Mouse (Mus musculus) thymus, postnatal 14 days (tissue): ENCODE measurements around the gene Arid5b.

Experiments
- DNase-seq: peaks from one replicate; pipeline ENCODE4 v3.0.0; 2021

The Arid5b gene

DNA sequence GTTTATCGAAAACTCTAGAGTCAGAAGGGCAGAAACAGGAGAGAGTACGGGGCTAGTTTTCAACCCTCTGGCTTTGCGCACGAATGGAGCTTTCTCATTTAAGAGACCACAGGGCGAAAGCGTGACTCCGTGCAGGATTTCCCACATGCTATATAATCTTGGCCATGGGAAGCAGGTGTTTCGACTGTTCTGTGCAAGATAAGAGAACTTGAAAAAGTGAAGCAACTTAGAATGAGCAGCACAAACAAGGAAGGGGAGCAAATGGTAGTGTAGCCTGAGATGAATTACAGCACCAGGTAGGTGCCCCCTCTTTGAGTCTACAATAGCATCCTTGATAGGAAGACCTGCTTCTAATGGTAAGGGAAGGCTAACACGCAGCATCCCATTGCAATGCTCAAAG is 118.8 kb downstream of the Arid5b start:
- no peak for DNase-seq

DNA sequence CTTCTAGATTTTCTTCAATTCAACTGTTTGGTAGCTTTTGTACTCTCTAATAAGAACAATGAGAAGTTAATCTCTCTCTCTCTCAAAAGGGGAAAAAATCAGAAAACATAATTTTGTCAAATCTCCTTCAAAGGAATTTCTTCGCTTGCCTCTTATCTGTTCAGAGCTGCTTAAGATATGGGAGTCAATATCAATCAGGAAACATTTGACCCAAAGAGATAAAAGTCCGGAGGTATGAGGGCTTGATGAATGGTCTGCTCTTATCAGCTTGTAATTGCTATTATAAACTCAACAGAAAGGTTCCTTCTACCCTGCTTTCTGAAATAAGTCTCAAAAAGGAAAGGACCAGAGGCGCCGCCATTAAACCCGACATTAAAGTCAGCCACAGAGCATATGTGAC is 120.0 kb downstream of the Arid5b start:
- no peak for DNase-seq

DNA sequence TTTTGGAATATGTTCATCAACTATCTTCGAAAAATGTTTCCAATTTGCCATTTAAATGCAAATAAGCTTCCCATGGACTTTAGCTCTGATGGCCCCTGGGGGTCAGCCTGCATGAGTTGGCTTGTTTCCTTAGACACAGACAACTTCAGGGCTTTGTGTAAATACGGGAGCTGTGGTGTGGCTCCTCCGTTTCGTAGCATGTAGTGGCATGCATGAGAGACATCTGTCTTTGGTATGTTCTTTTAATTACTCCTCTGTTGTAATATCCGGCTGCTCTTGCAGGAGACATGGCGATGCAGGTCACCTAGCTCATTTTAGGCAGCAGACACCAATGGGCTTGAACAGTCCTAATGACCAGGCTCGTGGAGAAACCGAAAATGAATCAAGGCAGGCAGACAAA is 121.0 kb downstream of the Arid5b start:
- no peak for DNase-seq

DNA sequence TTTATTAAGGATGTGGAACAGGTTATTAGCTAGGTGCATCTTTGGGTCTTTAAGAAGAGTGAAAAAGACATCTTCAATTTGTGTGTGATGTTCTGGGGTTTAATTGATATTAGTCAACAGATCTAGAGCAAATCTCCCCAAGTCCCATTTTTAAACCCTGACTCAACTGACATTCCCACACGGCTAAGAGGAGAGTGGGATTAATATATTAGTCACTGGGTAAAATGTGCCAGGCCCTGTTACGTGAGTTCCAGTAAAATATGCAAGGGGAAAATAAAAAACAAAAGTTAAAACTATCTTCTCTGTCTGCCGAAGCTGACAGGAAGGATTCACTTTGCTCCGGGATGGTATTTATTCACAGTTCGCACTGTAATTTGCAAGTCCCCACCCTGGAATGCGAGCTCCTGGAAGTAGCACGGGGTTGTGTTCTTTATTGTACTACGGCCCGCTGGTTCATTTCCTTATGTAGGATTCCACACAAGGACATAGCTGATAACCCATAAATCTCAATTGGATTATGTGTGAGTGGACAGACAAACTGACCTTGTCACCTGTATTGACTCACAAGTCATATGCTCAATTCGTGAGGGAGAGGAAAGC is 121.8 kb downstream of the Arid5b start:
- DNase-seq, result no peak

DNA sequence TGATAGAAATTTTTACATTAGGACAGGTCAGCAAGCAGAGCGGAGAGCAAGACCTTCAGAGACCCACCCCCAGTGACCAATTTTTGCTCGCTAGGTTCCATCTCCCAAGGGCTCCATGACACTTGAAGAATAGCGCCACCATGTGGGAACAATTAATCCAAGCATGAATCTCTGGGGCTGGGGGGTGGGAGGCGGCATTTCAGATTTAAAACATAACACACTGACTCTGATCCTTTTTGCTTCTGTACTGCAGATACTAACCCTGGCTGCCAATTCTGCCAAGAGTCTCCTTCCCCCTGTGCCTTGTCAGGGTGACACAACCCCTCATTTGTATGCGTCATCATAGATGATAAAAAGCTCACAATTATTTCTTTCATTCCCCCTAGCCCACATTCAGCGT is 122.4 kb downstream of the Arid5b start:
- DNase-seq, result no peak

DNA sequence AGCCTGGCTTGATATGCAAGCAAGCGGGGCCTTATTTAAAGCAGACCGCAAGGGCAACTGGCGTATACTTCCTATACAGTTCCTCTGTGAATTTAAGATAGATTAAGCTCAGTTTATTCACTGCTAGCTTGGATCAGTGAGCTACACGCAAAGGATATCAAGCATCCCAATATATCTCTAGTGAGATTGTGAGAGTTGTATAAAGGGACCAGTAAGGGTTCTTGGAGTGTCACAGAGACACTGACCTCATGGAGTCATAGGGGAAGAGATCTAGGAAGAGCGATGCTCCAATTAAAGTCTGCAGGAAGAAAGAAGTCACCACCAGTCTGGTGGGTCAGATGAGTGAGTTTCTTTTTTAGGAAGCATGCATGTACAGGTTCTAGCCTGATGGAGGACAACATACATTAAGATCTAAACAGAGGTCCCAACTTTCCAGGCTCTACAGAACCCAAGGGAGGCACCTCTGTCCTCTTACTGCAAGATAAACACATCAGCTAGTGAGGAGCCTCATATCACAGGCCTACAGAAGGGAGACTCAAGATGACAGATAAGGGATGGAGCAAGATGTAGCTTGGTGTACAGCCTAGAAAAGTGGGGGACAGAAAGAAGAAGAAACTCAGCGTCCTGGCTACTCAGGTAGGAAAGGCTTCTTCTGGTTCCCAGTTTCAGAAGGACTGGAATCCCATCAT is 123.0 kb downstream of the Arid5b start:
- DNase-seq, result no peak

DNA sequence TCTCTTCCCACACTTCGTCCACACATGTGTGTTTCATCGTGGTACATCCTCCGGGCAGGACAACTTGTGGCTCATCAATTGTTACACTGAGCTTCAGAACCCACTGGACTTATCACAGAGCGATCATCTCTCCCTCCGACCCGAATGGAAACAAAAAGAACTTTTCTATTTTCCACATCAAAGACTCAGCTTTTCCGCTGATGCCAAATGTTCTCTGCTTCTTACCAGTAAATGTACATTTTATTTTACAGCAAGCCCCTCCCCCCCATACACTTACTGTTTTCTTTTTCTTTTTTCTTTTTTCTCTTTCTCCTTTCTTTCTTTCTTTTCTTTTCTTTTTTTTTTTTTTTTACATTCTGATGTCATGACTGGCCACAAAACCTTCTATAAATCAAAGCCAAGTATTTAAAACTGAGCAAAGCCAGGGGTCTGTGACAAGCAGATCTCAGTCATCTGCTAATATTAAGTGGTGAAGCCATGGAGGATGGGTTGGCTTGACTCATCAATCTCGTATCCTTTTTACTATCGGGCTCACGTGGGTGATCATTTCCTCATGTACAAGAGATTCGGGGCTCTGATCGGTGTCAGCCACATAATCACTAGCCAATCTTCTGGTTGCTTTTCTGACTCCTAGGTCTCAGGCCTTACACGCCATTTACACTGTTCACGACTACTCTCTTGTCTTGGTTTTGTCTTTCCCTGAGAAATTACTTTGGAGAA is 124.3 kb downstream of the Arid5b start:
- no peak for DNase-seq

DNA sequence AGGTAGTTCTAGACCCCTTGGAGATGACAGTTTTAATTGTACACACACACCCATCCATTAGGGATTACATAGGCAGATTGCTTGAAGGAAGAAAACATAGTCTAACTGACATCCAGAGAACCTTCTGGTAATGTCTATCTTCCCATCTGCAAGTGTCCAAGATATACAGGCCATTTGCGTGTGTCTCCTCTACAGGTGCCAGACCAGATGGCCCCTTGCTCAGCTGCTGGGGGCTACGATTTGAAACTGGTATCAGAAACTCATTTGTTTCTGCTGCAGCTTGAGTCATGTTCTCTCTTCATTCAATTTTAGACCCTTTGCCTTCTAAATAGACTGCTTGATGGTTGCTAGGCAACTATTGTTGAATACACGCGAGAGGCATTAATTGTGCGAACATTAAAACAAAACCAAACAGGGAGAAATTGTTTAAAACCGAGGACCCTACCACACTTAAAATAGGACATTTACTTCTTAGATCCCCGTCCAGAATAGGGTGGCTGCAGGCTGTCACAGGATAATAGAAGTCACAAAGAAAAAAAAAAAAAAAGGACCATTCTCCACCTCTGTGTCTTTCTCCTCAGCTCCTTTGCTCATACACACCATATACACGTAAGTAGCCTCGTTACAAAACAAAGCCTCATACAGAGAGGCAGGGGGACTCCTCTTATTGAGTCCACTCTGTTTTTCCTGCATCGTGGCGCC is 125.0 kb downstream of the Arid5b start:
- no peak for DNase-seq

DNA sequence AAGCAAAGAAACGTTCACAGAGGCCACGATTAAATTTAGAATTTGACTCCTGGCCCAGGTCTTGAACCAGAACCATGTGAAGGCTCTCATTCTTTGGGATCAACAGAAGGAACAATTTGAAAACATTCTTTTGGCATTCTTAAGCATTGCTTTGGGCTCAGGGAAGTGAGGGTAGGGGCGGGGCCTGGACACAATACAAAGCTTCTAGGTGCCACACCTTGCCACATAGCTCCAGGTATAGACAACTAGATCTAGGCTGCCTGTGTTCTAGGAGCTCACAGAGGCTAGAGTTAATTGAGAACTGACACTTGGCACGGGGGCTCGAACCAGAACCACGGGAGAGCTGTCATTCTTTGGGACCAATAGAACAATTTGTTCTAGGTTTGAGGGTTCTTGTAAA is 130.0 kb downstream of the Arid5b start:
- no peak for DNase-seq

DNA sequence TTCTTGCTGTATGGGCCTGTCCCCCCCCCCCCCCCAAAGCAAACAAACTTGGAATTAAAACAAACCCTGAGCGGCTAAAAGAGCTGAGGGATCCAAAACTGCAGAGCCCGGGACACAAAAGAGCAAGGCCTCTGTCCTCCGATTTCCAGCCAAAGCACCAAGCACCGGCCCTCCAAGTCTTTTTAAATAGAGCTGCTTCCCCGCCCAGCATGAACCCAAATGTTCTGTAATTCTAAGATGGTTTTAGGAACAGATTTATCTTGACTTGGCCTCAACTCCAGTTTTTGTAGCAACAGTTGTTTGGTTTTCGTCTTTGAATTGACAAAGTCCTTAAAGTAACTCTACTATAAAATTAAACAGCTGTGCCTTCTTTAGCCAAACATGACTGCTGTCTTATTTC is 130.8 kb downstream of the Arid5b start:
- no peak for DNase-seq

DNA sequence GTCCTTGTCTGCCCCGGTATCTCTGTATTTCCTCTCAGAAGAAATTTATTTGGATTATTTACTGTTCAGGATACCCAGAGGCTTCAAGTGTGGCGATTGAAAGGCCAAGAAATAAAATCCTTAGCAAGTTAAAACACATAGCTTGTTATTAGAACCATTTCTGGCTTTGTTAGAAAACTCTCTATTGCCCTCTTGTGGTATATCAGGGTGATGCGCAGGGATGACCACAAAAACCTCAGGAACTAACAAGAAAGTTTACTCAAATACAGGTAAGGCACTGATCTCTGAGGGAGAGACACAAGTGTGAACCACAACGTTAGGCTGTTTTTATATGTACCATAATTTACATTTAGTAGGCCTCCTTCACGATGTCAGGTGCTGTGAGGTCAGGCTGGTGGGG is 131.7 kb downstream of the Arid5b start:
- DNase-seq, result peak; percentile 64

DNA sequence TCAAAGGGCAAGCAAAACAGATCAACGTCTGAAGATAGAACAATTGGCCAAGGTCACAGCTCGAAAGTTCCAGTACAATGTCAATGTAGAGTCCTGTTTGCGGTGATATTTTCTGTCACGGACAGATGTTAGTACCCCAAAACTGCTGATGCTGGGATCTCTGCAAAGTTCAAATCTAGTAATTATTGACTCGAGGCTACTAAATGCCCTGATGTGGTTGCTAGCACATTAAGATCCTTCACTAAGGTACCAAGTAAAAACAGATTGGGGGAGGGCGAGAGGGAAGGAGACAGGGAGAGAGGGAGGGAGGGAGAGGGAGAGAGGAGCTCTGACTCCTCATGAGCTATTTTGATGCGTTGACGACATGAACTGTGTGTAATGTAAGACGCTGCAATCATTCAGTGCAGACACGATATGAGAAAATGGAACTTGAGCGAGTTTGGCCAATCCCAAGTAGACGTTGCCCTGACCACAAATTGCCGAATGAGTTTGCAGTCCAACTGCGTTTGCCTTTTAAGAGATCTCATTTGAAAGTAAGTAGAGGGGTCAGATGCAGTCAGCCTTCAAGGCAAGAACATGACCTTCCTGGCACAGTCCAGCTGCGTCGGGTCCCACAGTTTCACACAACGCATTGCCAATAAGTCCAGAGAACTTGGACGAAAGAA is 133.1 kb downstream of the Arid5b start:
- no peak for DNase-seq

DNA sequence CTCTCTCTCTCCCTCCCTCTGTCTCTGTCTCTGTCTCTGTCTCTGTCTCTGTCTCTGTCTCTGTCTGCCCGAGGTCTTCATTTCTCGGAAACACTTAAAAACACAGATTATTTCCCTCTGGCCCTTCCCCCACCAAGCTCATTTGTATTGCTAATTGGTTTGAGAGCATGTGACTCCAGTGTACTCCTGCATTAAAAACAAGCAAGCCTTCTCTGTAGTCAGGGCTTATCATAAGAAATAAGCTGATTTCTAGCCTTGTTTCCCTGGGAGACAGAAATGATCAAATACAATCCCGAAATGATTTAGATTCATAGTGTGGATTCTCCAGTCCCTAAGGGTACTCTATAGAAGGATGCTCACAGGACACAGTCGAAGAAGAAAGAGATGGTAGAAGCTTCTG is 136.0 kb downstream of the Arid5b start:
- DNase-seq, result no peak

DNA sequence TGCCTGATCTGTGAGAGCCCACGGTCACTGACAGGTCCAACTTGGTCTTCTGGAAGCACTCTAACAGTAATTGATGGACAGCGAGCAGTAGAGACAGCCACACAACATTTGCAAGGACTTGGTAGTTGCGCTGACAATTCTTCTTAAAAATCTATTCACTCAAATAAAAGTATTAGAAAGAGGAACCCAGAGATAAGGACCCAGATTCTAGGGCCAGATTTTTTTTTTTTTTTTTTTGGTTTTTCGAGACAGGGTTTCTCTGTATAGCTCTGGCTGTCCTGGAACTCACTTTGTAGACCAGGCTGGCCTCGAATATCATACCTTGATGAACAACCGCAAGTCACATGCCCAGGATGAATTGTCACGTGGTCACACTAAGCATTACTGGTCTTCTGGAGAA is 137.0 kb downstream of the Arid5b start:
- no peak for DNase-seq

DNA sequence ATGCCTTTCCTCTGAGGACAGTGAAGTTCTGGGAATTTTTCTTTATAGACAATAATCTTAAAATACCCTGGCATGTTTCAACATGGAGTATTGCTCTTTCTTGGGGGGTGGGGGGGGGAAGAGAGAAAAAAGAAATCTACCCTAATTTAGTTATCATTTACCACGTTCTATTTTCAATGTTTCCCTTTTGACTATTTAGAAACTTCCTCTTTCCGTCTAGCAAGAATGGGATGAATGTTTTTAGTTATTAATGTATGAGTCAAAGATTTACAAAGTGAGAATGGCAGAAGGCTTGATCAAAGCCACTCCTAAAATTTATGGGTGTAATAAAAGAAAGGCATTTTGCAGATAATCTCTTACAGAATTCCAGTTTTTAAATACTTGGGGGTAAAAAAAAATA is 137.7 kb downstream of the Arid5b start:
- no peak for DNase-seq

DNA sequence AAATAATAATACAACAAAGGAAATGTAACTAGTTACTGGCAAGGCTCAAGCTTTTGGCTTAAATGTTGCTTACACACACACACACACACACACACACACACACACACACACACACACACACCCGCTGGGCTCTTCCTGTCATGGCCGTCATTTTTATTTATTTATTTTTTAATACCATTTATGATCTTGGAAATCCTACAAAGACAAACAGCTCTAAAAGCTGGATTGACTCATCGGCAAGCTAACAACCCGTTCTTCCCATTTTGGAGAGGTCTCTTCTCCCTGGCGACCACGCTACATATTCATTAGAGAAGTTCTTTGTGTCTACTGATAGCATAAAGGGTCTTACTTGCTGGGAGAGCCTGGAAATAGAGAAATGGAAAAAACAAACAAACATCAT is 138.2 kb downstream of the Arid5b start:
- no peak for DNase-seq

DNA sequence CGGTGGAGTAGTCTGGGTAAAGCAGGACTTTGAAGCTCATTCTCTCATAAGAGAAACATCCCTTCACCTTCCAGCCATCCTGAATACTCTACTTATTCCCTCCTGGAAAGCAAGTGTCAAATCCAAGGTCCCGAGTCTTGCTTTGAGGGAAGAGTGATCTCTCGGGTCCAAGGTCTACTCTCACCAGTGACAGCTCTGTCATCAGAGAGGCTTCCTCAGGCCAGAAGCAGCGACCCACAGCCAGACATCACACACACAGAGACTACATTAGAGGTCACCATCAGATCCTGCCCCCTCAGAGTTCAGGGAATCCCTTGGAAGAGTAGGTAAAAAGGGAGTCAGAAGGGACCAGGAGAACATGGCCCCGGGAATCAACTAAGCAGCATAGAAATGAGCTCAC is 140.4 kb downstream of the Arid5b start:
- no peak for DNase-seq

DNA sequence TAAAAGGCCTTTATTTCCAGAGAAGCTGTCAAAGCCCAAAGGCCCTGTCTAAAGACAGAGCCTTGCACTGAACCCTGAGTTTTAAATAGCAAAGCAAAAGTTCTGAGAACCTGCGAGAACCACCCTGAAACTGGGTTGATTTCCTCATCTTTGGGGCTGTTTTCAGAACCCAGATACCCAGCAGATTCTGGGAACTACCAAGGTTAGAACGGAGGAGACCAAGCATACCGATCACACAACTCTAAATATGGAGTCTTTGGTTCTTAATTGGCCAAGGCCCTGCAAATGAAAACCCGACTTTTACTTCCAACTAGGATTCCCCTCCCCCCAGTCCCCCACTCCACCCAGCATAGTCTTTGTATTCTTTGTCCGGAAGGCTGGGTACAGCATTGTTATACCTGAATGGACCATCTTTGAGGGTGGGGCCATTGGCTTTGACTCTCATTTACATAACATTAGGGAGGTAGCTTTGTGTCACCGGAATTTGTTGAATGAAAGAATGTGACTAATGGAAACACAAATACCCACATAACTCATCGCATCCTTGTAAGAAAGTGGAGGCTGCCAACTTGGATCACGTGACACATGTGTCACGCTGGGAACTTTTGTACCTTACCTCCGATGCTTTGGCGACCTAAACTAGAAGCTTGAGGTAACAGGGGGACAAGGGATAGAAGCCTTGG is 141.2 kb downstream of the Arid5b start:
- DNase-seq, result no peak

DNA sequence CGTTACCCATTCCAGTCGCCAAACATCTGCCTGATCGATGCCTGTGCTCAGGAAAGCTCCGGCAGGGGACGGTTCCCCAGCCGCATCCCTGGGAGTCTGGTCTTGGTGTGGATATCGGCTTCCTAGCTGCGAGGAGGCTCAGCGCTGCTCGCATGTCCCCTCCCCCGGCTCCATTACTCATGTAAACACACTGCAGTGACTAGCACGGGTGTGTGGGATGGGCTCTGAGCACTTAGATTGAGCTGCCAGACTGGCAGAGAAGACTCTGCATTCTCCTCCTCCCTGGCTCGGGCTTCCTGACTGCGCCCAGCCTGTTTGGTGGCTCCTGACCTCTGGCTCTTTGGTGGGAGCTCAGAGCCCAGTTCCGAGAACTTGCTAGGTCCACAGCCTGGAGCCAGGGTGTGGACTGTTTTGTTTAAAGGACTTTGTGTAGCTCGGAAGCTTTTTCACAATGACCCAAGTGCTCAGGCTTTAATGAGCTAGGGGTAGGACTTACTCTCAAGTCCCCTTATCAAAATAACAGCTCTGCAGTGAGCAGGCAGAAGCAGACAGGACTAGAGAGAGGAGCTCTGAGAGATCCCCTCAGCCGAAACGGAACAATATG is 142.0 kb downstream of the Arid5b start:
- DNase-seq, result peak; percentile 45

DNA sequence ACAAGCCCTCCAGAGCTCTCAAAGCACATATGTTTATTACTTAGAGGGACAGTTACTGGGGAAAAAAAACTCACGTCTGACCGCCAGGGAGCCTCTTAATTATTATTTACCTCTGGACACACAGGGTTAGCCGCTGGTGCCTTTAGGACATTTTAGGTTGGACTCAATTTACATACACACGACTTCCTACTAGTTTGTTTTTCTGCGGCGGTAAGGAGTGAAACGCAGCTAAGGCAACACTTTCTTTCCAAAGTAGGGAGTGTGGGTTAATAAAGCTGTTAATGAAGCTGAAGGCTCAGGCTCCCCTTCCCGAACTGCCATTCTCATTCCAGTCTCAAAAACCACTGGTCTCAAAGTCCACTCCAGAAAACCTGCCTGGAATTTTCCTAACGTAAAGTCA is 142.5 kb downstream of the Arid5b start:
- no peak for DNase-seq

DNA sequence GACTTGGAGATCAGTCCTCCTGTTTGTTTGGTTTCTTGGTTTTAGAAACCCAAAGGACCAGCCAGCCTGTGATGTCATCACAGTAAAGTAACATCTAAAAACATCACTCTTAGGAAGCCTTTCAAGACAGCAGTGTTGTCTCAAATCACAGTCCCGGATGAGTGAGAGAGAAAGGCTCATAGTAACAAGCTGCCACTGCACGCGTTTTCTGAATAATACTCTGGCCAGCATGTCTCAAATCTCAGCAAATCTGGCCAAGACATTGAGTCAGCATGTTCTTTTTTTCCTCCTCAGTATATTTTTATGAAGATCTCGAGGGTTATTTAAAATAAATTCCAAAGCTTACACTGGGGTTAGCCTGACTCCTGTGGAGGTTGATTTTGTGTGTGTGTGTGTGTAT is 143.1 kb downstream of the Arid5b start:
- no peak for DNase-seq

DNA sequence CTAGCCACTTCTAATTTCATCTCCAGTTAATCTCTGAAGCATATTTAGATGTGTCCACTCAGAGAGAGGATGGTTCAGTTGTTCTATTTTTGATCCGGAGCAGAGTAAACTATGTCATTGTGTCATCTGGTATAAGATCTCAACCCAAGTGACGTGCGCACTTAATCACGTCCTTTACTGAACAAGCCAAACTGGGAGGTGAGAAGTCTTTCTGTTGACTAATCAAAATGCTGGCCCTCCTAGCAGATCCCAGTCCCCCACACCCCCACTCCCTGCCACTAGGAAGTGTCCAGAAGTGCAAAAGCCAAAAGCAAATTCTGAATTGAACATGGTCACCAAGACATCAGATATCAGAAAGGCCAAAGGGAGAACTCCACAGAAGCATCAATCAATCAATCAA is 144.0 kb downstream of the Arid5b start:
- no peak for DNase-seq
